Mouse (Mus musculus) liver, postnatal 0 days (tissue): Measurements from ENCODE around the gene Exoc3l. TPM values are rescaled to one million over a fixed set of nuclear protein-coding genes. Genes with fewer than 3 reads are reported as not detected.

Experiments
- ATAC-seq: fragments of 200-750 bp; cut with Nextera tagmentation; 2 replicates; pipeline ENCODE4 v1.8.0; 2017; ENCODE audit warnings: mild to moderate bottlenecking, moderate library complexity
- DNase-seq: peaks from one replicate; pipeline ENCODE4 v3.0.0-alpha.2; 2016
- H3K27ac ChIP-seq: fragments of 300-500 bp; sonication (generic); 2 replicates; pipeline ENCODE4 v1.5.1; 2014; ENCODE audit warnings: antibody characterized with exemption, moderate library complexity, mild to moderate bottlenecking, low read depth
- H3K27me3 ChIP-seq: fragments of 300-500 bp; sonication (generic); 2 replicates; pipeline ENCODE4 v1.6.1; 2014; ENCODE audit warnings: low read length, control low read depth, mixed read lengths; ENCODE audit not compliant: insufficient read depth
- H3K36me3 ChIP-seq: fragments of 300-500 bp; sonication (generic); replicated peaks from 2 replicates; pipeline ENCODE4 v1.6.1; 2014; ENCODE audit warnings: mild to moderate bottlenecking, control low read depth, low read length, moderate library complexity, mixed read lengths; ENCODE audit not compliant: insufficient read depth
- H3K4me1 ChIP-seq: fragments of 300-500 bp; sonication (generic); 2 replicates; pipeline ENCODE4 v1.6.1; 2014; ENCODE audit warnings: antibody characterized with exemption, mild to moderate bottlenecking, control low read depth; ENCODE audit not compliant: insufficient read depth
- H3K4me2 ChIP-seq: fragments of 300-500 bp; sonication (generic); 2 replicates; pipeline ENCODE4 v1.6.1; 2014; ENCODE audit warnings: low read depth, mild to moderate bottlenecking, low read length, moderate library complexity, mixed read lengths
- H3K4me3 ChIP-seq: fragments of 300-500 bp; sonication (generic); 2 replicates; pipeline ENCODE4 v1.5.1; 2014; ENCODE audit warnings: low read depth, low read length
- H3K9ac ChIP-seq: fragments of 300-500 bp; sonication (generic); replicated peaks from 2 replicates; pipeline ENCODE4 v1.6.1; 2014; ENCODE audit warnings: mild to moderate bottlenecking, moderate library complexity
- H3K9me3 ChIP-seq: fragments of 300-500 bp; sonication (generic); 2 replicates; pipeline ENCODE4 v1.6.1; 2016; ENCODE audit warnings: mild to moderate bottlenecking, control low read depth, low read length, mixed read lengths
- CTCF ChIP-seq: sonication (generic); IDR thresholded peaks from 2 replicates; pipeline ENCODE4 v1.5.1; 2016; ENCODE audit warnings: antibody characterized with exemption, low read depth
- EP300 ChIP-seq: IDR thresholded peaks from 2 replicates; pipeline ENCODE4 v1.6.1; 2016; ENCODE audit warnings: antibody characterized with exemption, low read depth, mild to moderate bottlenecking
- WGBS: fragments of 180-500 bp; shearing (Covaris S2); extraction: QIAGEN DNeasy Blood & Tissue Kit; methylation state at CpG from one replicate; pipeline ENCODE4 v1.1.7; 2014; ENCODE audit not compliant: insufficient replicate concordance; 5-methylcytosine and 5-hydroxymethylcytosine counted together
- polyA plus RNA-seq: library from polyadenylated mRNA; unstranded; fragments of >200 nt; fragmentation: Nextera tagmentation; extraction: Ambion mirVana; gene quantifications from 2 replicates; pipeline ENCODE4 v1.2.1, GENCODE M21; 2015

Exoc3l gene
- polyA plus RNA-seq, 1 experiment from 2014 or later, result 6.6 TPM

GRCm38 (mm10) chr8:105309142-105309847 is 13.4 kb upstream of the Exoc3l start:
- DNase-seq (no peak), ATAC-seq (no peak)
- whole genome bisulfite sequencing, result 80% methylated on average over 15 of the region's 15 CpGs
- Histone ChIP-seq H3K36me3 (peaks cover 72% of the 10 kb centered on the region), H3K4me2 (no peak overlapping the region), H3K27ac (no peak overlapping the region), H3K9ac (no peak overlapping the region), H3K4me1 (peaks cover 18% of the 10 kb centered on the region), H3K27me3 (no peaks in the 10 kb centered on the region), H3K4me3 (no peak overlapping the region), H3K9me3 (no peaks in the 10 kb centered on the region)
- TF ChIP-seq CTCF (no peak), EP300 (no peak)

- DNase-seq (no peak), ATAC-seq (no peak)
- H3K4me1 ChIP-seq, result peaks cover 21% of the 10 kb centered on the region
- no peaks in the 10 kb centered on the region for H3K9me3 ChIP-seq
- H3K9ac ChIP-seq, result no peak overlapping the region
- H3K4me3 ChIP-seq, result no peak overlapping the region
- no peak for TF ChIP-seq EP300
- no peak for TF ChIP-seq CTCF
- no peaks in the 10 kb centered on the region for H3K27me3 ChIP-seq
- WGBS, result 94% methylated on average over 10 of the region's 10 CpGs
- H3K36me3 ChIP-seq, result peaks cover 74% of the 10 kb centered on the region
- H3K27ac ChIP-seq, result no peak overlapping the region
- no peak overlapping the region for H3K4me2 ChIP-seq
Measured at GRCm38 (mm10) chr8:105308428-105308827, 12.5 kb upstream of the Exoc3l start.

GRCm38 (mm10) chr8:105307670-105308069 is 11.8 kb upstream of the Exoc3l start:
- 95% methylated on average over 13 of the region's 13 CpGs for WGBS
- ATAC-seq (no peak), DNase-seq (no peak)
- Histone ChIP-seq H3K27me3 (no peaks in the 10 kb centered on the region), H3K4me1 (peaks cover 23% of the 10 kb centered on the region), H3K9ac (no peak overlapping the region), H3K9me3 (no peaks in the 10 kb centered on the region), H3K4me2 (no peak overlapping the region), H3K4me3 (no peak overlapping the region), H3K27ac (no peak overlapping the region), H3K36me3 (peaks cover 74% of the 10 kb centered on the region)
- TF ChIP-seq EP300, result no peak

- DNase-seq (no peak), ATAC-seq (no peak)
- Histone ChIP-seq H3K4me3 (peak overlapping the region; percentile 53), H3K4me2 (peak overlapping the region; percentile 72), H3K27ac (peak overlapping the region; percentile 81), H3K9ac (peak overlapping the region; percentile 63), H3K9me3 (no peaks in the 10 kb centered on the region), H3K27me3 (no peaks in the 10 kb centered on the region), H3K36me3 (peaks cover 80% of the 10 kb centered on the region), H3K4me1 (peaks cover 31% of the 10 kb centered on the region)
- TF ChIP-seq EP300, result no peak
- 58% methylated on average over 5 of the region's 5 CpGs for WGBS
Measured at GRCm38 (mm10) chr8:105306146-105306691, 10.3 kb upstream of the Exoc3l start.

- H3K36me3 ChIP-seq, result peaks cover 82% of the 10 kb centered on the region
- H3K9me3 ChIP-seq, result no peaks in the 10 kb centered on the region
- H3K27ac ChIP-seq, result peak within 1 kb of the TSS; percentile 81
- H3K9ac ChIP-seq, result peak within 1 kb of the TSS; percentile 63
- 9% methylated on average over 28 of the region's 30 CpGs for WGBS
- ATAC-seq, result peak; percentile 86
- peak within 1 kb of the TSS; percentile 53 for H3K4me3 ChIP-seq
- H3K4me1 ChIP-seq, result peaks cover 31% of the 10 kb centered on the region
- DNase-seq, result peak; percentile 82
- no peaks in the 10 kb centered on the region for H3K27me3 ChIP-seq
- TF ChIP-seq CTCF (peak; percentile 35; the same call in 1 of the 2 replicates), EP300 (no peak)
- peak within 1 kb of the TSS; percentile 72 for H3K4me2 ChIP-seq
Measured at GRCm38 (mm10) chr8:105305211-105306145, 9.6 kb upstream of the Exoc3l start, which contains the start of gene Elmo3. Gene Elmo3 (plus strand): TSS chr8:105305601.
